ENCODE assay signal across 9 mouse cellular contexts in the genomic region with DNA sequence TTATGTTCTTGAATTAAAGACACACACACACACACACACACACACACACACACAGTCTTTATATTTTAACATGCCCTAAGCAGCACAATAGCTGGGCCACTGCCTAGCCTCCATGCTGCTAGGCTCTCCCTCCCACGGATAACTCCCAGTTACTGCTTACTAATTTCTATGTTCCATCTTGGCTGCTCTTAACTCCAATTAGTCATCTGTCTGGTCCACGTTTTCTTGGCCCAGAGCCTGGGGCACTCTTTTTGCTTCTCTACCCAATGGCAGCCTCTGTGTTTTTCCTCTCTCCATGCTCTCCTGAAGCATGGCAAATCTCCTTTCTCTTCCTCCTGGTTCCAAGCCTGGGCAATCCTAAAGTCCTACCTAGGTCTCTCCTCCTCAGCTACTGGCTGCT. TPM values are rescaled to one million over a fixed set of nuclear protein-coding genes. Genes with fewer than 3 reads are reported as not detected.
A peak's percentile ranks its signal among the peaks of the same experiment; 100 is the strongest.
DNase-seq lines count a peak whose midpoint lies in the region; ATAC-seq lines count a peak whose summit lies in the region.
"Had no signal": no experiment of that assay in that cellular context is flagged by ENCODE, and none has a peak within 500 bp of the region (broad histone marks: within the 10 kb centered on the region; RNA-seq: fewer than 3 reads in every experiment).

No protein-coding gene starts in this region.

- H3K27me3 ChIP-seq in heart, embryonic 12.5 days (replicated peaks): no peaks in the 10 kb centered on the region
- no peaks in the 10 kb centered on the region for H3K27me3 ChIP-seq in neural tube, embryonic 15.5 days (replicated peaks)
- H3K27me3 ChIP-seq: heart, embryonic 13.5 days had no signal

- DNase-seq in heart, postnatal 4 days: peak; percentile 41
- peak; percentile 85 for DNase-seq in Muller cell, postnatal 12 days (ENCODE audit: inconsistent ontology term)
- peak; percentile 60 to 66 for DNase-seq in cerebellum, postnatal 14 days
- peak; percentile 52 to 66 for DNase-seq in left cerebral cortex, postnatal 14 days (ENCODE audit: low spot score in 2 of 2)
- no peak for DNase-seq in thymus, postnatal 4 days

- no peak overlapping the region for H3K27ac ChIP-seq in heart, embryonic 12.5 days (ENCODE audit: poor library complexity, severe bottlenecking)
- no peak overlapping the region for H3K27ac ChIP-seq in neural tube, embryonic 15.5 days (replicated peaks)
- H3K27ac ChIP-seq: heart, embryonic 13.5 days had no signal

- no peak overlapping the region for H3K4me2 ChIP-seq in heart, embryonic 12.5 days
- no peak overlapping the region for H3K4me2 ChIP-seq in neural tube, embryonic 15.5 days
- H3K4me2 ChIP-seq: heart, embryonic 13.5 days had no signal

- H3K4me1 ChIP-seq in heart, embryonic 12.5 days (replicated peaks): no peaks in the 10 kb centered on the region
- no peaks in the 10 kb centered on the region for H3K4me1 ChIP-seq in neural tube, embryonic 15.5 days
- H3K4me1 ChIP-seq: heart, embryonic 13.5 days had no signal

- no peaks in the 10 kb centered on the region for H3K36me3 ChIP-seq in heart, embryonic 12.5 days
- H3K36me3 ChIP-seq in neural tube, embryonic 15.5 days: no peaks in the 10 kb centered on the region
- H3K36me3 ChIP-seq: heart, embryonic 13.5 days had no signal

- no peak overlapping the region for H3K9ac ChIP-seq in heart, embryonic 12.5 days
- H3K9ac ChIP-seq in neural tube, embryonic 15.5 days (replicated peaks): no peak overlapping the region
- H3K9ac ChIP-seq: heart, embryonic 13.5 days had no signal

- 45% methylated on average over 2 of the region's 2 CpGs for WGBS in heart, embryonic 12.5 days
- WGBS in neural tube, embryonic 15.5 days: 52% methylated on average over 2 of the region's 2 CpGs

- intact Hi-C loops in left cerebral cortex, postnatal 14 days (cut with DNase I): no loop called here

- no peak overlapping the region for H3K4me3 ChIP-seq in heart, embryonic 12.5 days
- H3K4me3 ChIP-seq in neural tube, embryonic 15.5 days (replicated peaks): no peak overlapping the region
- H3K4me3 ChIP-seq: heart, embryonic 13.5 days had no signal

- ATAC-seq in heart, embryonic 12.5 days (ENCODE audit: insufficient number of reproducible peaks, low FRiP score): no peak
- ATAC-seq in neural tube, embryonic 15.5 days (ENCODE audit: low FRiP score): no peak
- ATAC-seq in granulocyte monocyte progenitor cell, adult 5-6 weeks (replicated peaks; ENCODE audit: poor library complexity, severe bottlenecking): no peak

- H3K9me3 ChIP-seq in heart, embryonic 12.5 days (replicated peaks): 0 out of 2 replicates have a peak, but pooled peaks cover 2% of the 10 kb centered on the region
- H3K9me3 ChIP-seq in neural tube, embryonic 15.5 days (replicated peaks): no peaks in the 10 kb centered on the region
- H3K9me3 ChIP-seq: heart, embryonic 13.5 days had no signal

RNA-seq across cellular contexts. Expression of gene Vcl, which starts 14.8 kb away (rescaled TPM):
- 100 to 1,000 TPM; 200 to 201 TPM for total RNA-seq in heart, postnatal 4 days (2021)
- 108 and 115 TPM in 2 replicates for polyA plus RNA-seq in heart, embryonic 12.5 days (2016; fragmentation: Nextera tagmentation; extraction: Ambion mirVana)
- total RNA-seq in left cerebral cortex, postnatal 14 days (2021): 10 to 100 TPM; 27.9 to 28.7 TPM
- polyA plus RNA-seq in neural tube, embryonic 15.5 days (2015; fragmentation: Nextera tagmentation; extraction: Ambion mirVana): 17.5 and 23.3 TPM in 2 replicates
- total RNA-seq in granulocyte monocyte progenitor cell, adult 5-6 weeks (2014; fragmentation: Nextera tagmentation): 29.0 and 29.8 TPM in 2 replicates
- 25.2 and 25.4 TPM in 2 replicates for total RNA-seq in granulocyte monocyte progenitor cell, adult 5-6 weeks (2017)

Comparison
In these comparisons a context has a peak if more than half of its experiments do, and no peak if none do; other contexts are left out.
1. RNA of gene Vcl, which starts 14.8 kb away (total RNA-seq): 200 to 201 TPM in heart, postnatal 4 days; 25.2 to 29.8 TPM in granulocyte monocyte progenitor cell, adult 5-6 weeks and 27.9 to 28.7 TPM in left cerebral cortex, postnatal 14 days; every median in the first group is over 4 times any median in the second.